Mouse (Mus musculus): ENCODE data around the gene Snrpa. TPM values are rescaled to one million over a fixed set of nuclear protein-coding genes. Genes with fewer than 3 reads are reported as not detected.

Gene Snrpa
- polyA plus RNA-seq, 1 experiment from 2014 or later, result 82.7 TPM

DNA sequence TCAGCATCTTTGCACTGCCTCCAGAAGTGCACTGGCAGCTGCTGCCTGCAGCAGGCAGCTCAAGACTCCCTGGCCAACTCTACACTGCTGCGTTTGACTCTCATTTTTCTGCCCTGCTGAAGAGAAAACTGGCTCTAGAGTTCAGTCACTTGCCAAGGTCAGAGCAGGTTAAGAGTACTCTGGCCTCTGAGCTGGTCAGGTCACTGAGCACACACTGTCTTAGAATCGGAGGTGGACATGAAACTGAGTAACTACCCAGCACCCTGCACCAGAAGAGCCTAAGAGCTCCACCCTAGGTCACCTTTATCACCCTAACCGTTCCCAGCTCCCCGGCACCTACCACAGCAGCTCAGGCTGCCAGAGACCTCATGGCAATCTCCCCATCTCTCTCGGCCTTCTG lies 10.1 kb downstream of the Snrpa start:
- Histone ChIP-seq H3K4me1 (replicated peaks; ENCODE audit: control insufficient read depth, insufficient read depth) (no peaks in the 10 kb centered on the region), H3K27me3 (ENCODE audit: control insufficient read depth, insufficient read depth, low read length) (no peaks in the 10 kb centered on the region), H3K36me3 (ENCODE audit: control insufficient read depth, insufficient read depth, low read length) (peaks cover 28% of the 10 kb centered on the region), H3K9ac (ENCODE audit: low read length) (no peak overlapping the region), H3K4me3 (ENCODE audit: low read depth, low read length) (no peak overlapping the region), H3K4me2 (replicated peaks; ENCODE audit: low read depth) (no peak overlapping the region), H3K9me3 (ENCODE audit: control insufficient read depth, low read length) (no peaks in the 10 kb centered on the region), H3K27ac (replicated peaks) (no peak overlapping the region)
- ATAC-seq (ENCODE audit: low FRiP score, low TSS enrichment), result no peak
- DNase-seq (ENCODE audit: low spot score), result no peak
- no peak for TF ChIP-seq EP300 (optimal IDR thresholded peaks at IDR 0.05)
- no peak for TF ChIP-seq CTCF (IDR thresholded peaks at IDR 0.05; ENCODE audit: low read depth)
- 88% methylated on average over 5 of the region's 5 CpGs for WGBS

DNA sequence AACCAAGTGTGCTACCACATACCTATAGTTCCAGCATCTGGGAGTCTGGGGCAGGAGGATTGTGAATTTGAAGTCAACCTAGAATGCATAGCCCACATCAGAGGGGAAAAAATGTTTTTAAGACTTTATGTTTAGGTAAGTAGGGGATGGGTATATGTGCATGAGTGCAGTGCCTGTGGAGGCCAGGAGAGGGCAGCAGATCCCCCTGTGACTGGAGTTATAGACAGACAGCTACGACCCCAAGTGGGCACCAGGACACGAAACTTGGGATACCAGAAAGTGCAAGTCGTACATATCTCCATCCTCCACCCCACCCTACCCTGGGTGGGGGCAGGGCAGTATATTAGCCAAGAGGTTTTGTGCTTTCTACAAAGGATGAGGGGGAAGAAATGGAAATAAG lies 11.1 kb downstream of the Snrpa start:
- ATAC-seq (ENCODE audit: low FRiP score, low TSS enrichment), result no peak

GRCm38 (mm10) chr7:27182498-27182897 lies 13.6 kb downstream of the Snrpa start:
- no peak for TF ChIP-seq CTCF (IDR thresholded peaks at IDR 0.05; ENCODE audit: low read depth)
- TF ChIP-seq EP300 (optimal IDR thresholded peaks at IDR 0.05), result no peak
- H3K4me3 ChIP-seq (ENCODE audit: low read depth, low read length), result no peak overlapping the region
- H3K36me3 ChIP-seq (ENCODE audit: control insufficient read depth, insufficient read depth, low read length), result peaks cover 14% of the 10 kb centered on the region
- 53% methylated on average over 1 of the region's 1 CpGs for WGBS
- ATAC-seq (ENCODE audit: low FRiP score, low TSS enrichment) (no peak), DNase-seq (ENCODE audit: low spot score) (no peak)
- H3K4me2 ChIP-seq (replicated peaks; ENCODE audit: low read depth), result no peak overlapping the region
- H3K27ac ChIP-seq (replicated peaks), result no peak overlapping the region
- H3K27me3 ChIP-seq (ENCODE audit: control insufficient read depth, insufficient read depth, low read length), result no peaks in the 10 kb centered on the region
- H3K9ac ChIP-seq (ENCODE audit: low read length), result no peak overlapping the region
- H3K9me3 ChIP-seq (ENCODE audit: control insufficient read depth, low read length), result no peaks in the 10 kb centered on the region
- no peaks in the 10 kb centered on the region; the same call in 1 of the 2 replicates for H3K4me1 ChIP-seq (replicated peaks; ENCODE audit: control insufficient read depth, insufficient read depth)

More for the DNA sequence above, 11.1 kb downstream of the Snrpa start:
- Histone ChIP-seq H3K36me3 (ENCODE audit: control insufficient read depth, insufficient read depth, low read length) (peaks cover 25% of the 10 kb centered on the region), H3K9me3 (ENCODE audit: control insufficient read depth, low read length) (no peaks in the 10 kb centered on the region), H3K4me3 (ENCODE audit: low read depth, low read length) (no peak overlapping the region), H3K9ac (ENCODE audit: low read length) (no peak overlapping the region), H3K4me2 (replicated peaks; ENCODE audit: low read depth) (no peak overlapping the region), H3K27ac (replicated peaks) (no peak overlapping the region), H3K4me1 (replicated peaks; ENCODE audit: control insufficient read depth, insufficient read depth) (no peaks in the 10 kb centered on the region), H3K27me3 (ENCODE audit: control insufficient read depth, insufficient read depth, low read length) (no peaks in the 10 kb centered on the region)
- TF ChIP-seq EP300 (optimal IDR thresholded peaks at IDR 0.05) (no peak), CTCF (IDR thresholded peaks at IDR 0.05; ENCODE audit: low read depth) (peak; percentile 80)
- peak; percentile 61 for DNase-seq (ENCODE audit: low spot score)
- WGBS, result 56% methylated on average over 3 of the region's 3 CpGs

DNA sequence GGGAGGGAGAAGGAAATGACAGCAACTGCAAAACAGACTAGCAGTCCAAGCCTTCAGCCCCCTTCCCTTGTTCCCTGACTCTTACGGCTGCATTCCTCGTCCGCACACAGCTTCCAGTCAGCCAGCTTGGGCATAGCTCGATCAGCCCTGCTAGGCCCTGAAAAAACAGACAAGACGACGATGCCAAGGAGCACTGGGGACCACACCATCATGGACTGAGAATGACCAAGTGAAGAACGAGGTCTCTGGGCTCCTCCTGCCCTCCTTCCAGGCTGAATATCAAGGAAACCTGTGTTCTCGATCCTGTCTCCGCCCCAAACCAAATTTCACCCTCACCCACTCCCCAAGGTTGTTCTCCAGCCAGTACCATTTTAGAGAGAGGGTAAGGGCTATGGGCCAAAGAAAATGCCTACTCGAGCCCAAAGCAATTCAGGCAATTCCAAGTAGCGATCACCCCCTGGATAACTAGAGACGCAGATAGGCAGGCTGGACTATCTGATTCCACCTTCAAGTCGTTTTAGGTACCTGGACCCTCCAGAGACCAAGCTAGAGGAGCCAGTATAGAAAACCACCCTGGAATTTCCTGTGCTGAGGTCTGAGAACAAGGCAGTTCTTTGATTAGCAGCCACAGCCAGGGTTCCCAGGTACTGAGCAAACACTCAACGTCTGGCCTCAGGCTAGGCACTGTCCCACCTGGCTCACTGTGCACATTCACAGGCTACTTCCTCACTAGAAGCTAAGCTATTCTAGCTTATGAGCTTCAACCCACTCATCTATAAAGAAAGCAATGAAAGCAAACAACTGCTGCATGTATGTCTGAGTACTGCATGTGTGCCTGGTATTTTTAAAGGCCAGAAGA lies 15.0 kb downstream of the Snrpa start, which contains the start of the genes Gm21983 and Mia:
Gm21983 (minus strand) TSS at position 250 of the 859 bp plus-strand sequence.
Mia (minus strand) TSS at position 321 of the 859 bp plus-strand sequence.
- no peak for ATAC-seq (ENCODE audit: low FRiP score, low TSS enrichment)
- H3K4me3 ChIP-seq (ENCODE audit: low read depth, low read length), result no peak within 1 kb of the TSS
- H3K9ac ChIP-seq (ENCODE audit: low read length), result no peak within 1 kb of the TSS
- H3K4me2 ChIP-seq (replicated peaks; ENCODE audit: low read depth), result no peak within 1 kb of the TSS
- DNase-seq (ENCODE audit: low spot score), result peak; percentile 54
- no peaks in the 10 kb centered on the region for H3K27me3 ChIP-seq (ENCODE audit: control insufficient read depth, insufficient read depth, low read length)
- WGBS, result 63% methylated on average over 14 of the region's 14 CpGs
- TF ChIP-seq CTCF (IDR thresholded peaks at IDR 0.05; ENCODE audit: low read depth) (no peak), EP300 (optimal IDR thresholded peaks at IDR 0.05) (no peak)
- peaks cover 10% of the 10 kb centered on the region for H3K36me3 ChIP-seq (ENCODE audit: control insufficient read depth, insufficient read depth, low read length)
- no peaks in the 10 kb centered on the region for H3K9me3 ChIP-seq (ENCODE audit: control insufficient read depth, low read length)
- peak within 1 kb of the TSS; percentile 67 for H3K27ac ChIP-seq (replicated peaks)
- no peaks in the 10 kb centered on the region; the same call in 1 of the 2 replicates for H3K4me1 ChIP-seq (replicated peaks; ENCODE audit: control insufficient read depth, insufficient read depth)

- no peaks in the 10 kb centered on the region for H3K27me3 ChIP-seq (ENCODE audit: control insufficient read depth, insufficient read depth, low read length)
- no peak overlapping the region for H3K4me2 ChIP-seq (replicated peaks; ENCODE audit: low read depth)
- 33% methylated on average over 5 of the region's 5 CpGs for WGBS
- H3K36me3 ChIP-seq (ENCODE audit: control insufficient read depth, insufficient read depth, low read length), result peaks cover 2% of the 10 kb centered on the region; the same call in 1 of the 2 replicates
- TF ChIP-seq CTCF (IDR thresholded peaks at IDR 0.05; ENCODE audit: low read depth), result no peak
- no peak for TF ChIP-seq EP300 (optimal IDR thresholded peaks at IDR 0.05)
- H3K9me3 ChIP-seq (ENCODE audit: control insufficient read depth, low read length), result no peaks in the 10 kb centered on the region
- DNase-seq (ENCODE audit: low spot score), result peak; percentile 64
- ATAC-seq (ENCODE audit: low FRiP score, low TSS enrichment), result no peak
- no peak overlapping the region for H3K4me3 ChIP-seq (ENCODE audit: low read depth, low read length)
- H3K9ac ChIP-seq (ENCODE audit: low read length), result no peak overlapping the region
- H3K27ac ChIP-seq (replicated peaks), result no peak overlapping the region
- H3K4me1 ChIP-seq (replicated peaks; ENCODE audit: control insufficient read depth, insufficient read depth), result no peaks in the 10 kb centered on the region; the same call in 1 of the 2 replicates
Measured at GRCm38 (mm10) chr7:27180036-27180435, 16.0 kb downstream of the Snrpa start.
